Mouse (Mus musculus) megakaryocyte progenitor cell, adult 5-6 weeks (primary cell): ENCODE measurements around the gene Ddn. TPM values are rescaled to one million over a fixed set of nuclear protein-coding genes. Genes with fewer than 3 reads are reported as not detected.
A peak's percentile ranks its signal among the peaks of the same experiment; 100 is the strongest.
"Not testable (repeated sequence)": the region's sequence is repeated elsewhere in the genome, so short reads cannot be mapped to it uniquely, and the experiment has no call there.

Source experiments
- ATAC-seq: replicated peaks from 2 replicates; pipeline ENCODE4 v1.8.0; 2016; ENCODE audit warnings: mild to moderate bottlenecking, moderate TSS enrichment, inconsistent platforms; ENCODE audit not compliant: poor library complexity
- total RNA-seq, 2 experiments: library from RNA; stranded (forward) in 1 of 2; stranded (reverse) in 1 of 2; fragments of 157-497, 149-512 nt in 1 of 2; fragments of 200-1000 nt in 1 of 2; gene quantifications; 2 replicates each; pipeline versions ENCODE4 v1.2.3 to v1.2.4; 2015 to 2017

The Ddn gene
- total RNA-seq, 2 experiments from 2014 or later, result under 0.01 TPM; not detected in 1

GRCm38 (mm10) chr15:98832161-98833058 lies 23.1 kb upstream of the Ddn start:
- peak; percentile 54 for ATAC-seq

DNA sequence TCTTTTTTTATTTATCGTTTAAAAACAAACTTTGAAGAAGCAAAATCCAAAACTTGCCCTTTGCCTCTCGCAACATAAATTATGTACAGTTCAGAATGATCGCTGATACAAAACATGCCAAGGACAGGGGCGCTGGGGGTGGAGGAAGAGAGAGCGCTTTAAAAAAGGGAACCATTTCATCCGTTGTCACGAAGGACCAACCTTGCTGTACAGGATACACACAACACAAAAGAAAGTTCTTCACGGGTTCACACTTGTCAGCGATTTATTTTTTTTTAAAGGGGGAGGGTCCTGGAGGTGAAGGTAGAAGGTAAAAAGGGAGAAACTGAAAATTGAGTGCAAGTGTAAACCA lies 22.4 kb upstream of the Ddn start:
- peak; percentile 18; the same call in 1 of the 2 replicates for ATAC-seq

GRCm38 (mm10) chr15:98830736-98831683 lies 21.7 kb upstream of the Ddn start, which contains the start of gene Prkag1:
Gene Prkag1, minus strand, starts transcription at chr15:98831521.
- peak; percentile 82 for ATAC-seq

DNA sequence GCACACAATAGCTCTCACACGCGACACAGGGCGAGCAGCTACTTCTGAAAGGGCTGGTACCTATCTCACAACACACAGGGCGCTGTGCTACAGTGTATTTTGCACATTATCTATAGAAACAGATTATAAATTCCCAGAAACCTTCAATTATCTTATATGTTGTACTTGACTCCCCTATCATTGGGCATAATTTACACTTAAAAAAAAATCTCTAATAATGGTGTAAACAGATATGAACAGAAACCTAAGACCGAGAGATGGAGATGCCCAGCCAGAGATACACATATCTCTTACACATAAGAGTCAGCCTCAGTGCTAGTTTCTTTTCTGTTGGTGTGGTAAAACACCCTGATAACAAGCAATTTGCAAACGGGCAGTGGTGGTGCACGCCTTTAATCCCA lies 18.3 kb upstream of the Ddn start:
- ATAC-seq, result peak; percentile 40

GRCm38 (mm10) chr15:98823434-98823833 lies 14.1 kb upstream of the Ddn start:
- ATAC-seq, result no peak

DNA sequence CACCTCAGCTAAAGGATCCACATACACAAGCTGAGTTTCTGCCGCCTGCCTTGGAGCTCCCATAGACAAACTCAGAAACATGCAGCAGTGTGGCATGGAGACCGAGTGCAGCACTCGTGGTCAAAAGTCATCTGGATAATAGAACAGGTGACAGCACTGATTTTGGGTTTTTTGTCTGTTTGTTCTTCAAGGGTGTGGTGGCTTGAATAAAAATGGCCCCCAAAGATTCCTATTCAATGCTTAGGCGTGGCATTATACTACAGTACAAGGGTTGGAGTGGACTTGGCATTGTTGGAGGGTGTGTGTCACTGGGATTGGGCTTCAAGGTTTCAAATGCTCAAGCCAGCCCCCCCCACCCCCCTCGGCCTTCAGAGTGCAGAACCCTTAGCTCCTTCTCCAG lies 12.9 kb upstream of the Ddn start:
- no peak for ATAC-seq

DNA sequence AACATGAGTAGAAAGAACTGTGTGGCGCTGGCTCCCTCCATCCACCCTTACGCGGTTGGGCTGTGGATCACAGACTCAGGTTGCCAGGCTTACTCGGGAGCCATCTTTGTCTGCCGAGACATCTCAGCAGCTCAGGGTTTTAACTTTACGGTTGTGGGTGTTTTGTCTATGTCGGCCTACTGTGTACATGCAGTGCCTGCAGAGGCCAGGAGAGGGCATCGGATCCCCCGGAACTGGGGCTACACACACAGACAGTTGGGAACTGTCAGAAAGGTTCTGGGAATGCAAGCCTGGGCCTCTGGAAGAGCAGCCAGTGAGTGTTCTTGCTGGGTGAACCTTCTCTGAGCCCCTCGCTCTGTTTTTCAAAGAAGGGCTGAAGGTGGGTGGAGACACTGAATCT lies 12.1 kb upstream of the Ddn start:
- ATAC-seq, result peak; percentile 70

GRCm38 (mm10) chr15:98820937-98821336 lies 11.6 kb upstream of the Ddn start:
- no peak for ATAC-seq

DNA sequence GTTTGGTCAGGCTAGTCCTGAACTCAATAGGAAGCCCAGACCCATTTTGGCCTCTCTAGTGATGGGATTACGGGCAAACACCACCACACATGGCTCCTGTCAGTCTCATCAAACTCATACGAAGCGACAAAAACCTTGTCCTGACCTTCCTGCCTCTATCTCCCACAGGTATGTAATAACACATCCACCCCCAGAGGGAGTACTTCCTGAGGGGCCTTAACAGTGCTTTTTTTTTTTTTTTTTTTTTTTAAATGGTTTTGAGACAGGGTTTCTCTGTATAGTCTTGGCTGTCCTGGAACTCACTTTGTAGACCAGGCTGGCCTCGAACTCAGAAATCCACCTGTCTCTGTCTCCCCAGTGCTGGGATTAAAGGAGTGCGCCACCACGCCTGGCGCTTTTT lies 8.9 kb upstream of the Ddn start:
- ATAC-seq, result no peak

- no peak for ATAC-seq
Observed at GRCm38 (mm10) chr15:98812741-98813424, 3.6 kb upstream of the Ddn start.

DNA sequence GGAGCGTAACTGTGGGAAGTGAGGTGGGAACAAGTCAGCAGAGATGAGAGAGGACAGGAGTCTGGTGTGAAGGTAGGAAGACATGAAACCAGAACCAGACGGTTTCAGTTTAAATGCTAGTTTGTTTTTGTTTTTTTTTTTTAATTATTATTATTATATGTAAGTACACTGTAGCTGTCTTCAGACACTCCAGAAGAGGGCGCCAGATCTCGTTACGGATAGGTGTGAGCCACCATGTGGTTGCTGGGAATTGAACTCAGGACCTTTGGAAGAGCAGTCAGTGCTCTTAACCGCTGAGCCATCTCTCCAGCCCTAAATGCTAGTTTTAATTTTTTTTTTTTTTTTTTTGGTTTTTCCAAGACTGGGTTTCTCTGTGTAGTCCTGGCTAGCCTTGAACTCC lies 922 bp upstream of the Ddn start:
- not testable (repeated sequence) for ATAC-seq

DNA sequence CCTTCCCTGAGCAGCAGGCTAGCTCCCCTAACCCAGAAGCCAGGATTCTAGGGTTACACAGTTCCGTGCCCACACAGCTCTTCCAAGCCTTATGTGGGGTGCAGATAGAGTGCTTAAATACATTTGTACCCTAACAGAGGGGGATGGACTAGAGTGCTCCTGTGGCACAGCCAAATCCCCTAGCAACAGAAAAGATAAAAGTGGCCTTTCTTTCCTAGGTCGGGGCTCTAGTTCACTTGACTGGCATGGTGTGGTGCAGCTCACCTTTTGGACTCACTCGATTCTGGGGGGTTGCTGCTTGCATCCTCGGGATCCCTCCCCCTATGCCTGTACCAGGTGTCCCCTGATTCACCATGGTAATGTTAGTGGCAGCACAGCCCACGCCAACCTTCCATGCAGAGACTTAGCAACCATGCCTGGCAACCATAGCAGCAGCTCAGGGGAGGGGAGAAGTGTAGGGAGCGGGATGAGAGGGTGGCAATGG lies 597 bp downstream of the Ddn start:
- ATAC-seq, result no peak

GRCm38 (mm10) chr15:98807895-98808650 lies 1.2 kb downstream of the Ddn start:
- no peak for ATAC-seq

GRCm38 (mm10) chr15:98806809-98807770 lies 2.2 kb downstream of the Ddn start:
- ATAC-seq, result peak; percentile 32

GRCm38 (mm10) chr15:98806071-98806808 lies 3.0 kb downstream of the Ddn start:
- no peak for ATAC-seq

DNA sequence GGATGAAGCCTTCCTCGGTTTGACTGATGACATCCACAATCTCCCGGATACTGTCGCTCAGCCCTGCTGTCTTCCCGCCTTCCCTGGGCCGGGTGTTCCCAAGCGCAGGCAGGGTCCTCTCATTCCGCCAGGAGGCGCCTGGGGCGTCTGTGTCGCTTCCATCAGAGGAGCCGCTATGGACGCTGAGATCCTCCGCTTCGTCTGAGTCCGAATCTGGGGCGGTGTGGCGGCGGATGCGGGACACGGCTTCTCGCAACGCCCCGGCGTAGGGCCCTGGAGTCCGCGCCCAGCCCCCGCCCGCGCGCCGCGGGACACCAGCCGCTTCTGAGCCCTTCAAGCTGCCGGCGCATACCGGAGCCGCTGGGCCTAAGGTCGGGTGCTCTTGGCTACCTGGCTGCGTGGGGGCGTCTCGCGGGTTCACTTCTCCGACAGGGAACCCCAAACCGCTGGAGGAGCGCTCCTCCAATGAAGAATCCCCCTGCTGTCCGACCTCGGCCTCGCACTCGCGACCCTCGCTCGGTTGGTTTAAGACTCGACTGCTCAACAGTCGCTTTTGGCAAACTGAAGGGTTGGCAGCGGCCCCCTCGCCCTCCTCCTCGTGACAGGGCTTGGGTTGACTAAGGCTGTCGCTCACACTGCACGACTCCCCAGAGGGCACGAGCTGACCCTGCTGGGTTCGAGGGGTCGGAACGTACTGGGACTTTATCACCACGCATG lies 3.8 kb downstream of the Ddn start:
- ATAC-seq, result peak; percentile 43

- peak; percentile 73 for ATAC-seq
Observed at GRCm38 (mm10) chr15:98804054-98804453, 5.2 kb downstream of the Ddn start.

GRCm38 (mm10) chr15:98802926-98803325 lies 6.4 kb downstream of the Ddn start:
- no peak for ATAC-seq
